Comparison of ENCODE assay signal across 21 mouse cellular contexts in the genomic region with DNA sequence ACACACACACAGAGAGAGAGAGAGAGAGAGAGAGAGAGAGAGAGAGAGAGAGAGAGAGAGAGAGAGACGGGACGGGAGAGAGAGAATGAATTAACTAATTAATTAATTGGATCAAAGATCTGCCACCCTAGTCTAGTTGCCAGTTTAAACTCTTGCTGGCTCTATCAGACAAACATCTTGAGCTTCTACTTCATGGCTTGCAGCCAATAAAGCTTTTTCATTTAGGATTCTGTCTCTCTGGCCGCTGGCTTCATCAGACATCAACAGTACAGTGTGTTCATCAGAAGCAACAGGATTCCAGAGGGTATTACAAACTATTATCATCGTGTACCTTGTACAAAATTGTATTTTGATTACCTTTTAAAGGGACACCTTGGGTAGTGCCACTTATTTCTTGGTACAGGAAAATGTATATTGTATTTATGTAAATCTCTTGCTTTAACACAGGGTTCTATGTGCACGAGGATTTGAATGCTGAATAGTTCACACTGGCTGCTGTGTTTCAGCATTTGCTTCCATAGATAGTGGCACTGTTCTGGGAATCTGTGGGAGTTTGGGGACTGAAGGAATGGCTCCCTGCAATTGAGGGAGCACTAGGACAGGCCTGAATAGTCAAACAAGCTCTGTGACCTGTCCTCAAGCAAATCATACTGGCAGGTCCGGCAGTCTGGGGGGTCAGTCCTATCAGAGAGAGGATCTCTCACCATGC.
DNase-seq lines count a peak whose midpoint lies in the region; ATAC-seq and TF ChIP-seq lines count a peak whose summit lies in the region.
"Had no signal": no experiment of that assay in that cellular context is flagged by ENCODE, and none has a peak within 500 bp of the region (broad histone marks: within the 10 kb centered on the region; RNA-seq: fewer than 3 reads in every experiment).

No protein-coding gene starts in this region.

- peaks cover 11% of the 10 kb centered on the region; the same call in 1 of the 2 replicates for H3K4me1 ChIP-seq in forebrain, embryonic 13.5 days
- no peaks in the 10 kb centered on the region for H3K4me1 ChIP-seq in forebrain, embryonic 10.5 days
- no peaks in the 10 kb centered on the region for H3K4me1 ChIP-seq in hindbrain, embryonic 16.5 days (ENCODE audit: control insufficient read depth, insufficient read depth, low read depth, low read length)
- H3K4me1 ChIP-seq in hindbrain, embryonic 13.5 days (replicated peaks) = peaks cover 2% of the 10 kb centered on the region; the same call in 1 of the 2 replicates
- no peaks in the 10 kb centered on the region for H3K4me1 ChIP-seq in midbrain, postnatal 0 days (ENCODE audit: insufficient read depth, low read length)
- no peaks in the 10 kb centered on the region; the same call in 1 of the 2 replicates for H3K4me1 ChIP-seq in midbrain, embryonic 16.5 days (ENCODE audit: control insufficient read depth, insufficient read depth, low read length)
- H3K4me1 ChIP-seq: embryonic facial prominence, embryonic 13.5 days; heart, embryonic 13.5 days; hindbrain, embryonic 12.5 days had no signal

- no peak overlapping the region for H3K4me3 ChIP-seq in forebrain, embryonic 13.5 days
- no peak overlapping the region for H3K4me3 ChIP-seq in forebrain, embryonic 10.5 days
- H3K4me3 ChIP-seq in hindbrain, embryonic 16.5 days (ENCODE audit: low read length) = no peak overlapping the region
- H3K4me3 ChIP-seq in hindbrain, embryonic 13.5 days = no peak overlapping the region
- H3K4me3 ChIP-seq in midbrain, postnatal 0 days (ENCODE audit: low read depth, low read length) = no peak overlapping the region
- no peak overlapping the region for H3K4me3 ChIP-seq in midbrain, embryonic 16.5 days (ENCODE audit: low read depth, low read length)
- H3K4me3 ChIP-seq: embryonic facial prominence, embryonic 13.5 days; gastrocnemius, adult 2 months; heart, embryonic 13.5 days; hindbrain, embryonic 12.5 days had no signal

- 0 out of 2 replicates have a peak, but pooled peaks have one; percentile 36 for ATAC-seq in forebrain, embryonic 13.5 days
- ATAC-seq in hindbrain, embryonic 16.5 days = 0 out of 2 replicates have a peak, but pooled peaks have one; percentile 34
- no peak for ATAC-seq in hindbrain, embryonic 13.5 days (ENCODE audit: low FRiP score)
- no peak for ATAC-seq in midbrain, postnatal 0 days (ENCODE audit: low FRiP score)
- ATAC-seq in midbrain, embryonic 16.5 days = no peak
- ATAC-seq: CD4-positive, CD25-positive, alpha-beta regulatory T cell, adult 4 months; intestine, embryonic 16.5 days had no signal

- no peaks in the 10 kb centered on the region for H3K27me3 ChIP-seq in forebrain, embryonic 13.5 days
- no peaks in the 10 kb centered on the region for H3K27me3 ChIP-seq in forebrain, embryonic 10.5 days (ENCODE audit: poor library complexity, severe bottlenecking)
- H3K27me3 ChIP-seq in hindbrain, embryonic 16.5 days (replicated peaks; ENCODE audit: control insufficient read depth, insufficient read depth, low read length) = no peaks in the 10 kb centered on the region
- H3K27me3 ChIP-seq in hindbrain, embryonic 13.5 days = no peaks in the 10 kb centered on the region
- H3K27me3 ChIP-seq in midbrain, postnatal 0 days (ENCODE audit: insufficient read depth, low read length) = no peaks in the 10 kb centered on the region
- H3K27me3 ChIP-seq in midbrain, embryonic 16.5 days (ENCODE audit: control insufficient read depth, insufficient read depth, low read depth, low read length) = no peaks in the 10 kb centered on the region
- H3K27me3 ChIP-seq: embryonic facial prominence, embryonic 13.5 days; heart, embryonic 13.5 days; hindbrain, embryonic 12.5 days had no signal

- no peak overlapping the region for H3K9ac ChIP-seq in forebrain, embryonic 13.5 days
- no peak overlapping the region for H3K9ac ChIP-seq in hindbrain, embryonic 16.5 days (ENCODE audit: low read depth, low read length)
- H3K9ac ChIP-seq in hindbrain, embryonic 13.5 days = no peak overlapping the region
- H3K9ac ChIP-seq in midbrain, postnatal 0 days (replicated peaks; ENCODE audit: low read length, poor library complexity, severe bottlenecking) = no peak overlapping the region
- H3K9ac ChIP-seq in midbrain, embryonic 16.5 days (ENCODE audit: low read depth, low read length) = no peak overlapping the region
- H3K9ac ChIP-seq: embryonic facial prominence, embryonic 13.5 days; heart, embryonic 13.5 days; hindbrain, embryonic 12.5 days had no signal

- no peaks in the 10 kb centered on the region for H3K9me3 ChIP-seq in forebrain, embryonic 13.5 days (replicated peaks)
- no peaks in the 10 kb centered on the region for H3K9me3 ChIP-seq in forebrain, embryonic 10.5 days
- no peaks in the 10 kb centered on the region for H3K9me3 ChIP-seq in hindbrain, embryonic 16.5 days (ENCODE audit: control insufficient read depth, low read length)
- H3K9me3 ChIP-seq in hindbrain, embryonic 13.5 days = no peaks in the 10 kb centered on the region
- H3K9me3 ChIP-seq in midbrain, postnatal 0 days (ENCODE audit: low read length) = no peaks in the 10 kb centered on the region
- H3K9me3 ChIP-seq in midbrain, embryonic 16.5 days (replicated peaks; ENCODE audit: control insufficient read depth, low read length, poor library complexity, severe bottlenecking) = no peaks in the 10 kb centered on the region
- H3K9me3 ChIP-seq: embryonic facial prominence, embryonic 13.5 days; heart, embryonic 13.5 days; hindbrain, embryonic 12.5 days had no signal

- WGBS in forebrain, embryonic 13.5 days = 61% methylated on average over 6 of the region's 6 CpGs
- WGBS in forebrain, embryonic 10.5 days = 83% methylated on average over 6 of the region's 6 CpGs
- WGBS in hindbrain, embryonic 16.5 days = 71% methylated on average over 6 of the region's 6 CpGs
- 86% methylated on average over 6 of the region's 6 CpGs for WGBS in hindbrain, embryonic 13.5 days
- 60% methylated on average over 6 of the region's 6 CpGs for WGBS in midbrain, postnatal 0 days
- WGBS in midbrain, embryonic 16.5 days = 71% methylated on average over 6 of the region's 6 CpGs

- DNase-seq in forebrain, embryonic 10.5 days (ENCODE audit: extremely low spot score, low spot score) = no peak
- peak; percentile 60 for DNase-seq in midbrain, postnatal 0 days (ENCODE audit: low spot score)
- no peak for DNase-seq in adrenal gland, adult 18-20 months (ENCODE audit: low spot score in 2 of 2)
- DNase-seq: adrenal gland, postnatal 10 days; B cell, adult 2 months; cerebellum, adult 18-20 months; cerebellum, adult 9-11 months; cerebellum, postnatal 36 days; gastrocnemius, adult 2 months; gastrocnemius, postnatal 25 days; heart, postnatal 36 days had no signal

- no peak overlapping the region for H3K4me2 ChIP-seq in forebrain, embryonic 13.5 days
- no peak overlapping the region for H3K4me2 ChIP-seq in hindbrain, embryonic 16.5 days (ENCODE audit: low read length)
- H3K4me2 ChIP-seq in hindbrain, embryonic 13.5 days = no peak overlapping the region
- no peak overlapping the region for H3K4me2 ChIP-seq in midbrain, postnatal 0 days (ENCODE audit: low read depth, low read length, poor library complexity, severe bottlenecking)
- no peak overlapping the region for H3K4me2 ChIP-seq in midbrain, embryonic 16.5 days (ENCODE audit: low read length)
- H3K4me2 ChIP-seq: embryonic facial prominence, embryonic 13.5 days; heart, embryonic 13.5 days; hindbrain, embryonic 12.5 days had no signal

- TF ChIP-seq CTCF in midbrain, postnatal 0 days (IDR thresholded peaks at IDR 0.05) = no peak

- no peak overlapping the region for H3K27ac ChIP-seq in forebrain, embryonic 13.5 days
- no peak overlapping the region for H3K27ac ChIP-seq in forebrain, embryonic 10.5 days
- H3K27ac ChIP-seq in hindbrain, embryonic 16.5 days (ENCODE audit: low read depth, low read length) = no peak overlapping the region
- H3K27ac ChIP-seq in hindbrain, embryonic 13.5 days = no peak overlapping the region
- H3K27ac ChIP-seq in midbrain, postnatal 0 days (ENCODE audit: low read depth, low read length) = no peak overlapping the region
- H3K27ac ChIP-seq in midbrain, embryonic 16.5 days (ENCODE audit: low read length) = no peak overlapping the region
- H3K27ac ChIP-seq: embryonic facial prominence, embryonic 13.5 days; gastrocnemius, adult 2 months; heart, embryonic 13.5 days; hindbrain, embryonic 12.5 days had no signal

- no peaks in the 10 kb centered on the region for H3K36me3 ChIP-seq in forebrain, embryonic 13.5 days (ENCODE audit: poor library complexity, severe bottlenecking)
- no peaks in the 10 kb centered on the region for H3K36me3 ChIP-seq in forebrain, embryonic 10.5 days (replicated peaks)
- no peaks in the 10 kb centered on the region for H3K36me3 ChIP-seq in hindbrain, embryonic 16.5 days (ENCODE audit: control insufficient read depth, insufficient read depth, low read length)
- no peaks in the 10 kb centered on the region for H3K36me3 ChIP-seq in hindbrain, embryonic 13.5 days
- H3K36me3 ChIP-seq in midbrain, postnatal 0 days (ENCODE audit: insufficient read depth, low read length) = no peaks in the 10 kb centered on the region
- no peaks in the 10 kb centered on the region for H3K36me3 ChIP-seq in midbrain, embryonic 16.5 days (ENCODE audit: control insufficient read depth, insufficient read depth, low read length)
- H3K36me3 ChIP-seq: embryonic facial prominence, embryonic 13.5 days; G1E; heart, embryonic 13.5 days; hindbrain, embryonic 12.5 days had no signal

Comparison
In these comparisons a context has a peak if more than half of its experiments do, and no peak if none do; other contexts are left out.
1. ATAC-seq: peak in forebrain, embryonic 13.5 days (single experiment) and hindbrain, embryonic 16.5 days (single experiment); none in hindbrain, embryonic 13.5 days (single experiment), midbrain, postnatal 0 days (single experiment) and midbrain, embryonic 16.5 days (single experiment).